Mouse (Mus musculus) neural tube, embryonic 11.5 days (tissue): Measurements from ENCODE around the gene Prlr. TPM values are rescaled to one million over a fixed set of nuclear protein-coding genes. Genes with fewer than 3 reads are reported as not detected.
A peak's percentile ranks its signal among the peaks of the same experiment; 100 is the strongest.

Experiments
- ATAC-seq: fragments of 200-750 bp; cut with Nextera tagmentation; 2 replicates; pipeline ENCODE4 v1.8.0; 2017; ENCODE audit warnings: moderate number of reproducible peaks, mild to moderate bottlenecking, moderate TSS enrichment, moderate library complexity; ENCODE audit not compliant: insufficient read depth, low FRiP score, low TSS enrichment
- DNase-seq: peaks from one replicate; pipeline ENCODE4 v3.0.0-alpha.2; 2015; ENCODE audit warnings: low spot score
- H3K27ac ChIP-seq: fragments of 300-500 bp; sonication (generic); 2 replicates; pipeline ENCODE4 v1.5.1; 2014; ENCODE audit warnings: low read depth, mild to moderate bottlenecking, low read length
- H3K27me3 ChIP-seq: fragments of 300-500 bp; sonication (generic); 2 replicates; pipeline ENCODE4 v1.6.1; 2014; ENCODE audit warnings: mild to moderate bottlenecking, low read length, mixed read lengths; ENCODE audit not compliant: control insufficient read depth, insufficient read depth
- H3K36me3 ChIP-seq: fragments of 300-500 bp; sonication (generic); 2 replicates; pipeline ENCODE4 v1.6.1; 2014; ENCODE audit warnings: mild to moderate bottlenecking, low read length, moderate library complexity, mixed read lengths; ENCODE audit not compliant: control insufficient read depth, insufficient read depth
- H3K4me1 ChIP-seq: fragments of 300-500 bp; sonication (generic); 2 replicates; pipeline ENCODE4 v1.6.1; 2014; ENCODE audit warnings: low read length, mixed read lengths; ENCODE audit not compliant: control insufficient read depth, insufficient read depth
- H3K4me2 ChIP-seq: fragments of 300-500 bp; sonication (generic); 2 replicates; pipeline ENCODE4 v1.6.1; 2014; ENCODE audit warnings: low read depth, mild to moderate bottlenecking, moderate library complexity
- H3K4me3 ChIP-seq: fragments of 300-500 bp; sonication (generic); 2 replicates; pipeline ENCODE4 v1.5.1; 2014; ENCODE audit warnings: low read depth, low read length
- H3K9ac ChIP-seq: fragments of 300-500 bp; sonication (generic); 2 replicates; pipeline ENCODE4 v1.6.1; 2014; ENCODE audit warnings: mild to moderate bottlenecking, low read length
- H3K9me3 ChIP-seq: fragments of 300-500 bp; sonication (generic); 2 replicates; pipeline ENCODE4 v1.6.1; 2016; ENCODE audit warnings: low read length; ENCODE audit not compliant: control insufficient read depth
- WGBS: fragments of 180-500 bp; shearing (Covaris S2); extraction: QIAGEN DNeasy Blood & Tissue Kit; methylation state at CpG from one replicate; pipeline ENCODE4 v1.1.7; 2014; 5-methylcytosine and 5-hydroxymethylcytosine counted together
- polyA plus RNA-seq: library from polyadenylated mRNA; unstranded; fragments of >200 nt; fragmentation: Nextera tagmentation; extraction: Ambion mirVana; gene quantifications from 2 replicates; pipeline ENCODE4 v1.2.1, GENCODE M21; 2014

Prlr gene
- polyA plus RNA-seq, 1 experiment from 2014 or later: 0.25 TPM

DNA sequence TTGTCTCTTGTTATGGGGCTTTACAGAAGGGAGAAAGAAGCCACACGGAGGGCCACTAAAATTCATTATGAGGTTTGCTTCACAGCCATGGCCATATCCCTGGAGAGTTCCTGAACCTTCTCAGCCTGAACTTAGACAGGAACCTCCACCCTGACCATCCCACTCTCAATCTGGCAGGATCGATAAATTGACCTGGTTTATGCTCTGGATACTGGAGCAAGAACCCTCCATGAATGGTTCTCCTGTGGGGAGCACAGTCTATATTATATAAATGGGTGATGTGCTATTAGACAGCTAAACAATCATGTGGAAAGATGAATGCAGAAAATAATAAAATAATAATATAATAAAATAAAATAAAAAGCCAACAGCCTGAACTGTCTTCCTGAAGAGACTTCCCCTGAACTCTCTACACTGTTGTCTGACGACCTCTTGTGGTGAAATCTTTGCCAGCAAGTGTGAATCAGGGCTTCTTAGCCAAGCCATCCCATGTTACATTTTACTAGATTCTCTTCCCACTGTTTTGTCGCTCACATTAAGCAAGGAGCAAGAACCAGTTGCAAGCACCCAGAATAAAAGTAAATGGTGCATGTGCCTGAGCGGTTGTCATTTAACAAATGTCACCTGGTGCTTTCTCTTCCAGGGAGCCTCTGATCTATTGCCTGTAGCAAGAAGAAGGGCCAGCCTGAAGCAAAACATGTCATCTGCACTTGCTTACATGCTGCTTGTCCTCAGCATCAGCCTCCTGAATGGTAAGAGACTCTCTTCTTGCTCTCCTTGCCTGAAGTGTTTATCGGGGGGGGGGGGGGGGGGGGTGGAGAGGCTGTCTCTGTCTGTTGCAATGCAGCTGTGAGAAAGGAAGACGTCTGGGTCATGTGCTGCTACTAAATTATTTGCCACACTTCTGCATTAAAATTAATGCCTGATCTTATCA is 136.8 kb downstream of the Prlr start:
- Histone ChIP-seq H3K4me2 (no peak overlapping the region), H3K27me3 (no peaks in the 10 kb centered on the region), H3K9ac (no peak overlapping the region), H3K4me3 (no peak overlapping the region), H3K27ac (no peak overlapping the region), H3K4me1 (no peaks in the 10 kb centered on the region), H3K36me3 (no peaks in the 10 kb centered on the region), H3K9me3 (no peaks in the 10 kb centered on the region)
- no peak; the same call in 1 of the 2 replicates for ATAC-seq
- peak; percentile 60 for DNase-seq
- WGBS: 54% methylated on average over 6 of the region's 7 CpGs

GRCm38 (mm10) chr15:10325080-10325479 is 148.0 kb downstream of the Prlr start, which contains the start of gene Gm21973:
Gene Gm21973, plus strand, starts transcription at chr15:10325380.
- no peak within 1 kb of the TSS for H3K4me3 ChIP-seq
- H3K27ac ChIP-seq: no peak within 1 kb of the TSS
- no peaks in the 10 kb centered on the region for H3K4me1 ChIP-seq
- H3K9me3 ChIP-seq: no peaks in the 10 kb centered on the region
- DNase-seq (no peak), ATAC-seq (no peak)
- H3K4me2 ChIP-seq: no peak within 1 kb of the TSS
- H3K27me3 ChIP-seq: no peaks in the 10 kb centered on the region
- no peak within 1 kb of the TSS for H3K9ac ChIP-seq
- no peaks in the 10 kb centered on the region for H3K36me3 ChIP-seq
- WGBS: 95% methylated on average over 2 of the region's 2 CpGs

GRCm38 (mm10) chr15:10330626-10331025 is 153.6 kb downstream of the Prlr start:
- Histone ChIP-seq H3K4me3 (no peak overlapping the region), H3K9ac (no peak overlapping the region), H3K36me3 (no peaks in the 10 kb centered on the region), H3K27ac (no peak overlapping the region), H3K4me1 (no peaks in the 10 kb centered on the region), H3K9me3 (no peaks in the 10 kb centered on the region), H3K27me3 (no peaks in the 10 kb centered on the region), H3K4me2 (no peak overlapping the region)
- WGBS: 88% methylated on average over 3 of the region's 3 CpGs
- ATAC-seq (no peak), DNase-seq (no peak)

- Histone ChIP-seq H3K4me3 (no peak overlapping the region), H3K27me3 (no peaks in the 10 kb centered on the region), H3K27ac (no peak overlapping the region), H3K4me2 (no peak overlapping the region), H3K36me3 (no peaks in the 10 kb centered on the region), H3K9ac (no peak overlapping the region), H3K9me3 (no peaks in the 10 kb centered on the region), H3K4me1 (no peaks in the 10 kb centered on the region)
- ATAC-seq: no peak
- DNase-seq: no peak
- WGBS: 95% methylated on average over 1 of the region's 1 CpGs
Measured at GRCm38 (mm10) chr15:10332566-10332965, 155.5 kb downstream of the Prlr start.

- H3K36me3 ChIP-seq: no peaks in the 10 kb centered on the region
- H3K4me3 ChIP-seq: no peak overlapping the region
- ATAC-seq: no peak
- no peaks in the 10 kb centered on the region for H3K27me3 ChIP-seq
- H3K4me2 ChIP-seq: no peak overlapping the region
- no peaks in the 10 kb centered on the region for H3K4me1 ChIP-seq
- no peak overlapping the region for H3K27ac ChIP-seq
- no peaks in the 10 kb centered on the region for H3K9me3 ChIP-seq
- WGBS: 93% methylated on average over 3 of the region's 3 CpGs
- DNase-seq: no peak
- no peak overlapping the region for H3K9ac ChIP-seq
Measured at GRCm38 (mm10) chr15:10338606-10339005, 161.6 kb downstream of the Prlr start.

- no peak overlapping the region for H3K4me2 ChIP-seq
- WGBS: 92% methylated on average over 6 of the region's 6 CpGs
- DNase-seq (no peak), ATAC-seq (no peak)
- H3K9me3 ChIP-seq: no peaks in the 10 kb centered on the region
- H3K36me3 ChIP-seq: no peaks in the 10 kb centered on the region
- H3K9ac ChIP-seq: no peak overlapping the region
- no peaks in the 10 kb centered on the region for H3K4me1 ChIP-seq
- no peak overlapping the region for H3K27ac ChIP-seq
- no peak overlapping the region for H3K4me3 ChIP-seq
- H3K27me3 ChIP-seq: no peaks in the 10 kb centered on the region
Measured at GRCm38 (mm10) chr15:10347044-10347443, 170.0 kb downstream of the Prlr start.

DNA sequence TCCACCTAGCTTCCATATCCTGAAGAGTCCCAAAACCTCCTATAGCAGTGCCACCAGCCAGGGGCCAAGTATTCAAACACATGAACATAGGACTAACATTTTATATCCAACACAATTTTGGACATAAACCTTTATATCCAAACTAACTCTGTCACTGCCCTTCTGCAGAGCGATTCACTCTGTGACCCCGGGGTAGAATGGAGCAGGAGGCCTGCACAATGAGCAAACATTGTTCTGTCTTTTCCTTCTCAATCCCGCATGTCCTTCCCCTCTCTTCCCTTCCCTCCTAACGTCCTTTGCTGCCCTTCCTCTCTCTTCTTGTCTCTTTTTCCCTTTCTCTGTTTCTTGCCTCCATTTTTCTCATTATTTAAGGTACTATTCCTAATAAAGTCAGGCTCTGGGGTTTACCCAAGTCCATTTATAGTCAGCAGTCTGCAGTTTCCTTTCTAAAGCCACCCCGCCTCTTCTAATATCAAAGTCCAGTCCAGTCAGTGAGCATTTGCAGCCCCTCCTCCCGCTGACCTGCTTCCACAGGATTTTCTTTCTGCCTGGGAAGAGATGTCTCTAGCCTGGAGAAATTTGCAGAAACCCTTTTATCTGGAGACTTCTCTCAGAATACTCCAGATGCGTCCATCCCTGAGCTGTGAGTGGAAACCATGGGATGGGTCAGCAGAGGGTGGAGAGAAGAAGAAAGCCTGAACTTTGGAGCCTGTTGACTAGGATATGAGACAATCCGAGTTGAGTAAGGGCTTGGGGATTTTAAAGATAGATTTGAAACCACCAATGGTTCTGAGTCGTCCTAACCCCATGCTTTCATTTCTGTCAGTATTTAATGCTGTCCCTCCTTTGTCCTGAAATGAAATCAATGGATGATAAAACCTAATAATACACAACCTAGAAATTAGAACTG is 181.3 kb downstream of the Prlr start, which contains the start of gene Agxt2:
Gene Agxt2 (plus strand): TSS at position 494 of the 910 bp plus-strand sequence.
- ATAC-seq (no peak), DNase-seq (no peak)
- WGBS: 83% methylated on average over 9 of the region's 9 CpGs

GRCm38 (mm10) chr15:10366331-10366730 is 189.3 kb downstream of the Prlr start:
- no peaks in the 10 kb centered on the region for H3K9me3 ChIP-seq
- DNase-seq (no peak), ATAC-seq (no peak)
- no peak overlapping the region for H3K27ac ChIP-seq
- H3K9ac ChIP-seq: no peak overlapping the region
- no peaks in the 10 kb centered on the region for H3K36me3 ChIP-seq
- no peaks in the 10 kb centered on the region for H3K4me1 ChIP-seq
- no peaks in the 10 kb centered on the region for H3K27me3 ChIP-seq
- no peak overlapping the region for H3K4me3 ChIP-seq
- WGBS: 85% methylated on average over 2 of the region's 2 CpGs
- no peak overlapping the region for H3K4me2 ChIP-seq

More for the DNA sequence above, 181.3 kb downstream of the Prlr start, which contains the start of gene Agxt2:
- Histone ChIP-seq H3K36me3 (no peaks in the 10 kb centered on the region), H3K27ac (no peak within 1 kb of the TSS), H3K4me3 (no peak within 1 kb of the TSS), H3K9me3 (no peaks in the 10 kb centered on the region), H3K27me3 (no peaks in the 10 kb centered on the region), H3K4me2 (no peak within 1 kb of the TSS), H3K4me1 (no peaks in the 10 kb centered on the region), H3K9ac (no peak within 1 kb of the TSS)
